Mouse (Mus musculus): ENCODE measurements around the gene Olfr860. TPM values are rescaled to one million over a fixed set of nuclear protein-coding genes. Genes with fewer than 3 reads are reported as not detected.

Gene Olfr860
- polyA plus RNA-seq (2015; fragmentation: Nextera tagmentation; extraction: Ambion mirVana): not detected in 2 replicates

DNA sequence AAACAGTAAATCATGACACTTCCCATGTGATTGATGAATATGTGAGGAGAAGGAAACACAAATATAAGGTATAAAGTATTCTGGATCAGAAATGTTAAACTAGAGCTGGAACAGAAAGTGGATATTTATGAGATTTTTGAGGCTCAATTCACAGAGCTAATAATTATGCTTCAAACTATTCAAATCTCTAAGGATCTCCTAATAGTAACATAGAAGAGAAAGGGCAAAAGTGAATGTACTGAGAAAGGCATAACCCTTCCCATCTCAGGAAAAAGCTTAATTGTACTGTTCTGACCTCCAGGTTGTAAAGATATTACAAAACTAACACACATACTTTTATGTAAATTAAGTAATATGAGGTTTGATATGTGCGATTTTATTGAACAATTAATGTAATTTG is at the start of gene Olfr860:
Gene Olfr860 (minus strand): TSS at position 101 of the 400 bp plus-strand sequence.

GRCm38 (mm10) chr9:19887904-19888303 is 38.4 kb upstream of the Olfr860 start, which contains the start of gene Olfr862:
Gene Olfr862 (minus strand): TSS chr9:19888004.

GRCm38 (mm10) chr9:19804606-19805005 is 44.9 kb downstream of the Olfr860 start, which contains the start of gene Olfr859:
Gene Olfr859 (plus strand): TSS chr9:19804906.

Other genes starting within 250 kb of the Olfr860 start
- 8.4 and 9.3 TPM in 2 replicates for gene Zfp317, start 227.6 kb downstream of the Olfr860 start, polyA plus RNA-seq (2015; fragmentation: Nextera tagmentation; extraction: Ambion mirVana)
- gene Olfr857, start 140.3 kb downstream of the Olfr860 start, polyA plus RNA-seq (2015; fragmentation: Nextera tagmentation; extraction: Ambion mirVana): not detected in 2 replicates
- not detected in 2 replicates for gene Olfr58, start 69.5 kb downstream of the Olfr860 start, polyA plus RNA-seq (2015; fragmentation: Nextera tagmentation; extraction: Ambion mirVana)
- not detected in 2 replicates for gene Olfr859, start 44.8 kb downstream of the Olfr860 start, polyA plus RNA-seq (2015; fragmentation: Nextera tagmentation; extraction: Ambion mirVana)
- not detected in 2 replicates for gene Olfr862, start 38.3 kb upstream of the Olfr860 start, polyA plus RNA-seq (2015; fragmentation: Nextera tagmentation; extraction: Ambion mirVana)
- 0.19 and 0.23 TPM in 2 replicates for gene Olfr77, start 67.1 kb upstream of the Olfr860 start, polyA plus RNA-seq (2015; fragmentation: Nextera tagmentation; extraction: Ambion mirVana)
- not detected in 2 replicates for gene Olfr866, start 178.3 kb upstream of the Olfr860 start, polyA plus RNA-seq (2015; fragmentation: Nextera tagmentation; extraction: Ambion mirVana)
- not detected in 2 replicates for gene Olfr867, start 207.8 kb upstream of the Olfr860 start, polyA plus RNA-seq (2015; fragmentation: Nextera tagmentation; extraction: Ambion mirVana)
- gene Olfr868, start 248.9 kb upstream of the Olfr860 start, polyA plus RNA-seq (2015; fragmentation: Nextera tagmentation; extraction: Ambion mirVana): not detected in 2 replicates

Measured in skeletal muscle tissue, postnatal 0 days (tissue).